Mouse (Mus musculus) spleen, postnatal 36 days (tissue): ENCODE measurements around the gene En2.

Experiments
- DNase-seq, 2 experiments: peaks; one replicate each; pipeline ENCODE4 v3.0.0; 2022; ENCODE audit warnings: low spot score in 2 of 2, mixed read lengths in 1 of 2

Gene En2

DNA sequence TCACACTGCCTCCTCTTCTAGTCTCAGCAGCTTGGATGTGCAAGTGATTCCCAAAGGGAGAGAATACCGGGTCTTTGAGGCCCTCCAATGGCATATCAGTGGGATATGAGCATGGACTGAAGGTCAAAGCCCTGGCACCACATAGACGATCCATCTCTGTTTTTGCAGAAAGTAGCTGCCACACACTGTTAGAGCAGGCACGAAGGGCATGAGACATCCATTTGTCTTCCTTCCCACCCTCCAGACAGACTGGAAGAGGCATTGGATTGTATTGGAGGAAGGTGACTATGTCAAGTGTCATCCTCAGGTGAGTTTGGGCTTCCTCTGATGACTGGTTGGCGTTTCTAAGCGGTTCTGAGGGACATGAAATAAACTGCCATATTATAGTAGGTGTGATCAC is 12.8 kb downstream of the En2 start:
- no peak for DNase-seq

DNA sequence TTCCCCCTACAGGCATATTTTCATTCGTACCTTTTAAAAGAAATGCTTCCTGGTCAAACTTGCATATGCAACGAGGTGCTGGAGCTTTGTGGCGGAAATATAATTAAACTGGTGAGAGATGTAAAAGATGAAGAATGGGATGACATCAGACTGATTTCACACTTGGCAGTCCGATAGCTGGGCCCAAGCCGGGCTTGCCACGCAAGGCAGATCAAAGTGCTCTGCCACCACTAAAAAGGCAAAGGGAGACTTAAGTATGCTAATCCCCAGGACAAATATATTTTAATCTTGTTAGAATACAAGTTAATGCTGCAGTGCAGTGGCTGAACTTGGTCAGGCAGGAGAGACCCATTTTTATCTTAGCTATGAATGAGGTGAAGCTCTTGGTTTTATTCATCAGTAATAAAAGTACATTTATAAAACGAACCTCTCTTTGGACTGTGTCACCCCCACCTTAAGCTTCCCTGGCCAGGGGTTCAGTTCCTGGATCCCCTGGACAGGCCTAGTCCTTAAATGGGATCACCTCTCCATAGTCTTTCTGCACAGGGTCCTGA is 13.8 kb downstream of the En2 start:
- DNase-seq = no peak

DNA sequence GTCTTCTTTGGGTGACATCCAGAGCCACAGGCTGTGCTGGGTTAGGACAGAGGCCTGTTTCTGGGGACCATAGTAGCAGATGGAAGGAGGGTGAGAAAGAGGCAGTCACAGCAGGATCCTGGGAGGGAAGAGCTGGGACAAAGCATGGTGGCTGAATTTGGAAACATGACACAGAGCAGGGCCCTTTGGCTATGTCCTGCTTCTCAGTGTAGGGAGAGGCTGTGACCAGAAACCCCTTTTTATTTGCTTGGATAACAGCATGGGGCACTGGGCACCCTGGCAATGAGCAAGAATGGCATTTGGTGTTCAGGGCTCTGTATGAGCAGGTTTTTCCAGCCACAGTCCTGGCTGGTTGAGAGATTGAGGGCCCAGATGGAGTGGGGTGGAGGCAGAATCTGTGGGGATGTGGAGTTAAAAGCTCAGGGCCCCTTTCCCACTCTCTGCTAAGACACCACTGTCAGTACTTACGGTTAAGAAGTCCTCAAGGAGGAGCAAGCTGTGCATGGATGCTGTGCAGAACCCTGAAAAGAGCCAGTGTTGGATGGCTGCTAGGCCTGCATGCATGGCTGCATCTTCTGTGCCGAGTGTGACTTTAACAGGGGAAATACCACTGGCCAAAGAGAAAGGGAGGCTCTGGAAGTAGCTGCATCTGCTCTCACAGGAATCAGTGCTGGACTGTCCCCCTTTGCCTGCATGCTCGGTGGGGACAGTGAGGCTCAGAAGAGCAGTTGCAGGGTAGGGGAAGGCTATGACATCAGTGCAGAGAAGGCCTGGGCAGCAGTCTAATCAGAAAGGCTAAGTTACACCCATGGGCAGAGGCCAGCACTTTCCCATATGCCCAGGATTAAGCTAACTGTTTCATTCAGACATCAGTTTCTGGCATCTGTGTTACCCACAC is 26.0 kb downstream of the En2 start:
- no peak for DNase-seq

DNA sequence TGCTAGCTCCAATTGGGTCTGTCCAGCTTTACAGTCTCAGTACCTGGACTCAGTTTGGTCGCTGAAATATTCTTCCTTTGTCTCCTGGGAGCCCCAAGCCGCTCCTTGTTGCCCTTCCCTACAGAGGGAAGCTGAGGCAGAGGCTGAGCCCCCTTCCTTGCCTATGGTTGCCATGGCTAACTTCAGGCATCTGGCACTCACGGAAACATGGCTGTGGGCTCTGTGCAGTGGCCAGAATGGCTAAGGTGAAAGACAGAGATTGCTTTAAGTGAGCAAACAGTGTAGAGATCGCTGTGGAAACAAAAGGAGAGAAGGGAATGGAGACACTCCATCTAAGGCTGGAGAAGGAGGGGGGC is 26.6 kb downstream of the En2 start:
- no peak for DNase-seq

DNA sequence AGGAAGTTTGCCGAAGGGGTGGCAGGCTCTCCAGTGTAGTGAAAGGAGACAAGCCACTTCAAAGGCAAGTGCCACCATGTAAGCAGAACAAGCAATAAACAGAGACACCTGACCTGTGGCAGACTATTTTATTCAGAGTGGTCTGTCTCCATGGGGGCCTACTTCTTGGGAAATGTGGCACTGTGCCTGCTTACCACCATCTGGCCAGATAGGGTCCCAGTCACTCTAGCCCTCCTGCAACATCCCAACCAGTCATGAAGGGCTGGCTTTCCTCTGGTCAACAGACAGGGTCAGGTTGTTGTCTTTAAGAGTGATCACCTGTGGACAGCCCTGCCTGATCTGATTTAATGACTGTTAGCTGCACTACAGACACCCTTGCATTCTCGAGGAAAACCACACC is 30.0 kb downstream of the En2 start:
- DNase-seq = no peak

DNA sequence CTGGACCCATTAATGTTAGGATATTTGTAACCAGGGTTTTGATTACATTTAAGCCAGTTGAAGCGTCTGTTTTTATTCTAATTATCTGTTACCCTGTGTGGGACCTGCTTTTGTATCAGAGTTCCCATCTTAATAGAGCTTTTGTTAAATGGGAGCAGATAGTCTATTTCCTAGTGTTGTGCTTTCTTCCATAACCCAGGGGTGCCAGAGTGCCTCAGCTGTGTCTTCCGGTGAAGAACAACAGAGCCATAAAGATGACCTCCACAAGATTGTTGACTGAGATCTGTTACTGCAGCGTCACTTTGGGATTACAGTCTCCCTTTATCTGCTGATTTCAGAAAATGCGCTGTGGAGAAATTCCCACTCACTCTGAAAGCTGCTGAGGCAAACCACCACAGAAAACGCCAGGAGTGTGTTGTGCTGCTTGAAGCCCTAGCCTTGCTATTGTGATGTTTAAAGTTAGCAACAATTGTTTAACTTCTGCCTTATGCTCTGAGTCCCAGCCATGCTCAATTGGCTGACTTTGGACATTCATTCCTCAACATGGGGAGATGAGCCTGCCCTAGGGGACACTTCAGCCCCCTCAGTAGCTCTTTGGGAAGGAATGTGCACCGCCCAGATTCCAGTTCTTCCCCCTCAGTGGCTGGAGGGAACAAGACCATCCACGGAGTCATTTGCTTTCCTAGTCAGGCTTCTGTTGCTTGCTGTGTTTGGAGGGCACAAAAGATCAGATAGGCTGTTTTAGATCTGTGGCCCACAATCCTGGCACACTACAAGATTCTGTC is 33.8 kb downstream of the En2 start:
- no peak for DNase-seq

DNA sequence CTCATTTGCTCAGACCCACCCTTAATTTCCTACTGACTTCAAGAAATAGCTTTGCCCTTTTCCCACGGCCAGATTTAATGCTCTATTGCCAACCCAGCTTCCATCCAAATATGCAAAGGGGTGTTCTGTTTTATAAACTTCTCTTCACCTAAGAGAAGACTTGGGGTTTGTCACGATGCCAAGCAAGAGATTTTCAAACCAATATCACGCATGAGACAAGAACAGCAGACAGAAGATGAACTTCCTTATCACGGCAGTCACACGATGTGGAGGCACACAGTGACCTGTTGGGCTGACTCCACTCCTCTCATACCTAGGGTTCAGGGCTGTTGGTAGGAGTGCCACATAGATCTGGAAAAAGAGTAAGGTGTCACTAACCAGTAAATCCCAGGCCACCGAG is 37.6 kb downstream of the En2 start:
- DNase-seq = no peak

DNA sequence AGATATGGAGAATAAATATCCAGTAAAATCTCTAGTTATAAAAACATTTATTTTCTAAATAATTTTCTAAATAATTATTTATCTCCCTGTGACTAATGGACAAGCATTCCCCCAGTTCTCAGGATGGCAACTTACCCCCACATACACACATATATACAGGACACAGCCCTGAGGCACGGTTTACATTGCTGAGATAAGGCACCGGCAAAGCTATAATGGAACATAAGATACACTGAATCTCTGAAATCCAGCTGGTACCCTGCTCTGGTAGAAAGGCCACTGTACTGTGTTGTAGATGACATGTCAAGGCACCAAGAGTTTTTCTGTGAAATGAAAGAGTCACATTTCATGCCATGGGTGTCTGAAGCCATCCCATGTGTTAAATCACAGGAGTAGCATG is 39.2 kb downstream of the En2 start:
- no peak for DNase-seq

DNA sequence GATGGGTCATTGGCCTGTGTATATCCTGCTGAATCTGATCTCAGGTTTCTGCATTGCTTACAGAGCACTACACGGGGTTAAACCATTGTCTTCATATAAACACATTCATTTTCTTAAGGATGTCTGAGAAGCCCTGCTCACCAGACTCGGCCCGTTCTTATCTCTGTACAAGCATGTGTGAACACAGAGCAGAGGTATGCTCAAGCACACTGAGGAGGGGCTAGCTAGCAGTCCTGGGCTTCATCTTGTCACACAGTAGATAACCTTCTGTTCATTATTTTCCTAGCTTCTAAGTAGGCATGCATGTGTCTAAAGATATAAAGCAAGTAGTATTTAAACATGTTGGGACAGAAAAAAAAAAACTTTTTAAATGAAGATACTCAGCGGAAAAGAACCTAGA is 41.0 kb downstream of the En2 start:
- no peak for DNase-seq

DNA sequence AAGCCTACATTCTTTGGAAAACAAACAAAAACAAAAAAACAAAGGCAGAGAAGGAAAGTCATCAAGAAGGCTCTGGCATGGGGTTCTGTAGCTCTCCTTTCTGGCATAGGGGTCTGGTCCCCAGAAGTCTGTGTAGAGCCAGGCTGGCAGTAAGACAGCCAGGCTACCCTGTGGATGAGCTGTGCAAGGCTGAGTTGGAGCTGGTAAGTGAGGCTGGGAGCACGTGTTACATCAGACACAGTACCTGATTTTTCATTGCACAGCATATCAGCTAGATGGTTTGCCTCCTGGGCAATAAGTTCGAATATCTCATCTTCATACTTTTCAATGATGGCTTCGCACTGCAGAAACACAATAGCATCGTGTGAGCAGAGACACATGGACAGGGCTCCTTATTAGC is 41.5 kb downstream of the En2 start:
- DNase-seq = no peak

DNA sequence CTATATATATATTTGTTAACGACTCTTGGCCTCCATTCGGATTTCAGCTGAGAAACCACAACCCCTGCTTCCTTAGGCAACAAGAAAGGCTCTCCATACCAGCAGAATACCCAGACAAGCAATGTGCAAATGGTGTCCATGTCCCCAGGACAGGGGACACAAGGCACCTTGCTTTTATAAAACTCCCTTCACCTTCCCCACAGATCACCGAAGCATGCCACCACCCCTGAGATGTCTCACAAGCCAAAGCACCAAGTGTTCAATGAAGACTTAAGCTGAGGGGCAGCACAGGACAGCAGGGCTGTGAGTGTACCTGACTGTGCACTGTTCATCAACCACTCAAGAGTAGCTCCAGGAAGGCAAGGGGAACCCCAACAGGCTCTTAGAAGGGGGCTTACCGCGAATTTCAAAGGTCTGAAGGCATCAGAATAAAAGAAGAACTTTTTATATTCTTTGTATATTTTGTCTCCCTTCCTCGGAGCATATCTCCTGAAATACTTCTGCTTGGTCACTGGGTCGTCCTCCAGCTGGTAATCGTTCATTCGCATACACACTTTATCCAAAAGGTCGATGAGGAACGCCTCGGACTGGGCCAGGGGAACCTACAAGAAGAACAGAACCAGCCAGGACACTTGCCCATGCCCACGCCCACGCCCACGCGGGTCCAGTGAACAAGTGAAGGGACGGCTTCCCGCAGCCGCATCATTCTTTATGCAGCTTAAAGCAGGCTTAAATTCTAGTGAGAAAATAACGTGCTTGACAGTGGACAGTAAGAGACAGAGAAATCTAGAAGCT is 43.4 kb downstream of the En2 start:
- no peak for DNase-seq

DNA sequence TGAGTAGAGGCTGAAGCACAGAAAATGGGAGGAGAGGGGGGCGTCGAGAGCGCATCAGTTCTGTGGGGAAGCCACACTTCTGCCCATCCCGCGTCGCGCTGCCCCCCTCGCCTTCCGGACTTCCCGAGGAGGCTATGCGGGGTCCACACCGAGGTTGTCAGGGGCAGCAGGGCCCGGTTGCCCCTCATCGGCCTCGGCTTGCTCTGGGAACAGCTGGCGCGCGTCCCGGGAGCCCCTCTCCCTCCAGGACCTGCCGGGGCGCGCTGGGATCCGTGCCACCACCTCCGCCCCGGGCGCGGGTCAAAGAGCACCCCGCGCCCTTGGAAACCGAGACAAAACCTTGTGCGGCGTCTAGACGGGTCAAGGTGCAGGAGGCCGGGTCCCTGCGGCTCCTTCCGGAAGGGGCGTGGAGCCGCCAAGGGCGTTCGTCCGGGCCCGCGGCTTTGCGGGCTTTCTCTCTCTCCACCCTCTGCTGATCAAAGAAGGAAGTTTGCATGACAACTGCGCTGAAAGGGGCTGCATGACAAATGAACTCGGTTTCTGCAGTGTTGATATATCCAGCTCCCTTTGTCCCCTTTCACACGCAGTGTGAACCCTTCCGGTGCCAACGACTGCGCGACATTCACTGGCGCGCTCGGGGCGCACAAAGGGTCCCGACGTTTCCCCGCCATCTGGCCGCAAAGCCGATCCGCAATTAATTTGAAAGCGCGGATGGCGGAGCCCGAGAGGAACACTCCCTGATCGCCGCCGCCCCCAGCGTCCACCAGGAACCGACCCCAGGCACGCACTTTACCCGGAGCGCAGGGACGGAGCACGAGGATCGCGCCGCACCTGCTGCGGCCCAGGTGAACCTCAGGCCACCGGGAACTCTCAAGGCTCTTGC is 44.3 kb downstream of the En2 start:
- no peak for DNase-seq

DNA sequence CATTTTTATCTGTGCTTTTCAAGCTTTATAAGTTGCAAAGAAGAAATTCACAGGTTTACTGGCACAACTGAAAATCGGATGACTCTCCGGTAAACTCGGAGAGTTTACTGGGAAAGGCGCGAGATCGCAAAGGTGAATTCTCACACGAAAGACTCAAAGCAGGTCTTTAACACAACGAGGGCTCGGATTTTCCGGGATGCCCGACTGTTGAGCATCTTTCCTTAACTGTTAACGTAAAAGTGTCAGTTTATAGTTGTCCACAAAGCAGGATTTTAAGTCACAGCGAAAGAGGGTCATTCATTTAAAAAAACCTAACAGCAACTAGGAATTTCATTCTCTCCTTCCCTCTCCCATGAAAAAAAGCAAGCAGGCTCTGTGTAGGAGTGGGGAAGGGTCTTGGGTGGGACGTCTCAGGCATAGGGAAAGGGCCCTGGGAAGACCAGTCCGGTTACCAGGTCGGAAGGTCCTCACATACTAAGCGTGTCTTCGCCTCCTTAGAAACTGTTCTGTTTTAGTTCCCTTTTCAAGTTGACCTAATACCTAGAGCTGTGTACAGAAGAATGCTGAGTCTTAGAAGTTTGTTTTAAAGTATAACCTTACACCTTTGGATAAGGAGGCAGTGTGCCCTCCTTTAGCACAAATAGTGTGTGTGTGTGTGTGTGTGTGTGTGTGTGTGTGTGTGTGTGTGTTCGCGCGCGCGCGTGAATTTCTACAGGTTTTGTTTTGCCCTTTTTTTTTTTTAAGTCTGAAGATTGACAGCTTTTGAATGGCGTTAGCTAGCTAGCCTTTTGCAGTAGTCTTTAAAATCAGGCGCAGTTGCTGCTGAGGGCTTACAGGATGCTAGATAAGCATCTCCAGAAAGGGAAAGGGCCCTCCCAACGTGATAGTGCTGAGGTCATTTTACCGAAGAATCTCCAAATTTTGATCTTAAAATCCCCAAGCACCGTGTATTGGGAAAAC is 45.4 kb downstream of the En2 start:
- no peak for DNase-seq

DNA sequence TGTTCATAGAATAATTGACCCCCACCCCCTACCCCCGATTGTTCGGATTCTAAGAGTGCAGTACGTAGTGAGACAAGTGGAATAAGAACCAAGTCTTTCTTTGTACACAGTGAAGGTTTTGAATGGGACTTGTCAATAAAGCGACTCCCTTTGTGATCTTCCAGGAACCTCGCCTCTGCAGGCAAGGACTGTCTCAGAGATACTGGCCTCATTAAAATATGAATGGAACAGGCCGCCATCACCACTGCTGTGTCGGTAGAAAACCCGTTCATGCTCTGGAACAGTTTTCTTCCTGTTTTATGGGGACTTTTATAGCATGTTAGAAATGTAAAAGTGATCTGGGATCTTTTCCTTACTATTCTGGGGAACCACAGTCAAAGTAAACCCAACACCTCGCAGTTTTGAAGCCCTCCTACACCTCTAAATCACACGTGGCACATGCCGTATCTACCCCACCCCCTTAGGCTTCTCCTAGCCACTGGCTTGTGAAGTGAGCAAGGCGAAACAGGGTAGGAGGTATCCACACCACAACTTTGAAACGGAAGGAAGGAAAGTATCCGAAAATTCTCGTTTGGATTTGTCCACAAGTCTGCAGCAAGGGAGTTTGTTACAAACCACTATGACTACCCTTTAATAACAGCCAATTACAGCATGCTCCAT is 46.3 kb downstream of the En2 start:
- DNase-seq = no peak

DNA sequence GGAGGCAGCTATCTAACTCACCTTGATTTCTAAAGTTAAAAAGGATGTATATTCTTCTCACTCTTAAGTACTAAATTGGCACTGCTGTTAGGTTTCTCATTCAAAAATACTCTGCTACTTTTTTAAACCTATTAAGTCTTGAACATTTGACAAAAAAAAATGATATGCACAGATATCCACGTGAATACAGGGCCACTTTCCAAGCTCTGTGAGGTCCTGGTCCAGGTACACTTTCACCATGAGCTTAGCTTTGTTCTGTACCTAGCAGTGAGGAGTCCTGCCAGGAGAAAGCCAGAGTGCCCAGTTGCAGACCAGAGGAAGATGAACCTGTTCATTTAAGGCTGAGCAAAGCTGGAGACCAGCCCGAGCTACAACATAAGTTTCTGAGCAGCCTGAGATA is 47.9 kb downstream of the En2 start:
- no peak for DNase-seq

DNA sequence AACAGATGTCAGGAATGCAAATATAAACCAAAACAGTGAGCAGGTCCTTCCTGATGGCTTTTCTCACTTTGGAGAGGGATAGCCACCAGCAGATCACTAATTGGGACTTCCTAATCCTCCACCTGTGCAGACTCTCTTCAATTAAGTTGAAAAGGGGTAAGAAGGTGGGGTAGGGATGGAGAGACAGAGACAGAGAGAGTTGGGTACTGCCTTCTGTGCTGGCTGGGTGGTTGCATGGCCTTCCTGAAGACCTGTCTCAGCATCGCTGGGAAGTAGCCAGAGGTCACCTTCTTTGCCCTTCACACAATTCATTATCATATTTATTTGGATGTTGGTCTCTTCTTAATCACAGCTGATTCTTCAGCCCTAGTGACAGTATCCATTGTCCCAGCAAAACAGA is 54.1 kb downstream of the En2 start:
- no peak for DNase-seq
